Mouse (Mus musculus) layer of hippocampus, postnatal 25 days (tissue): ENCODE measurements around the gene B4galt1. TPM values are rescaled to one million over a fixed set of nuclear protein-coding genes. Genes with fewer than 3 reads are reported as not detected.

Experiments
- DNase-seq, 2 experiments: peaks; one replicate each; pipeline ENCODE4 v3.0.0; 2022; ENCODE audit warnings: mixed read lengths in 2 of 2, low spot score in 1 of 2; ENCODE audit errors: extremely low spot score in 1 of 2
- total RNA-seq, 2 experiments: library from RNA; stranded (reverse); gene quantifications; 2 replicates each; pipeline ENCODE4 v1.2.3; 2021

B4galt1 gene
- total RNA-seq, 2 experiments from 2014 or later: 6.7 to 8.3 TPM

DNA sequence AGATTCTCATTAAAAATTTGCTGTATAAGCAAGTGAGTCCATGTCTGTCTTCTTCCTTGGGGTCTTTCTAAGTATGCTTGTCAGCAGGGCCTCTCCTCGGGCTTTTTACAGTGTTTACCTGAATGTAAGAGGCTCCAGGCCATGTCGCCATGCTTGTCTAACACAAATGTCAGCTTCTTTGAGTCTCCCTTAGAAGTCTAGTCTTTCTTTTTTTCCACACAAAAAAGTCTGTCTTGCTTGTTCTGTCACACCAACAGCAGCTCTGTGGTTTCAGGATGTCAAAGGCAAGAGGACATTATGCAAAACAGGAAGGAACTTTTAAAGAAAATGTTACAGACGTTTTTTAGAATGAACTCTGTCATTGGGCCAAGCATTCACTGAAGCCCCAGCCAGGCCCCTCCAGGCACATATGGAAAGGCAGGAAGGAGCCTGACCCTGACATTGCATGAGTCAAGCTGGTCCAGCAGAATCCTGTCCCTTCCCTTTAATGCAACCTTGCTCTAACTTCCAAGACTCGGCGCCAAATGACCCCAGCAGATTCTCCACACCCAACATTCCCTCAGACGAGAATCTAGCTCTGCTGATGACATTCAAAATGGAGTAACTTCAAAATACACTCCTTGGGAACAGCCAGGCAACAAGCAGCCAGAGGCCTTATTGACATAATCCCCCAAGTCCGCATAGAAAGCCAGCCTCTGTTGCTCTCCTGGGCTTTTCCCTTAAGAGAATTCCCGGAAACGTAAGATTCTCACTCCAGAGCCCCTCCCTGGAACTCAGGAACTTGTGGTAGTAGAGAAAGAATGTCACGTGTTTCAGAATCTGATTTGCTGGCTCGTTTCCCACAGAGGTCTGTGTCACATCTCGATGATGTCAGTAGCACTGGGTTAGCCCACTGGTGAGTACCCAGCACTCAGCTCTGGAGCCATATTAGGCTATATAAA is 8.7 kb downstream of the B4galt1 start:
- no peak for DNase-seq

DNA sequence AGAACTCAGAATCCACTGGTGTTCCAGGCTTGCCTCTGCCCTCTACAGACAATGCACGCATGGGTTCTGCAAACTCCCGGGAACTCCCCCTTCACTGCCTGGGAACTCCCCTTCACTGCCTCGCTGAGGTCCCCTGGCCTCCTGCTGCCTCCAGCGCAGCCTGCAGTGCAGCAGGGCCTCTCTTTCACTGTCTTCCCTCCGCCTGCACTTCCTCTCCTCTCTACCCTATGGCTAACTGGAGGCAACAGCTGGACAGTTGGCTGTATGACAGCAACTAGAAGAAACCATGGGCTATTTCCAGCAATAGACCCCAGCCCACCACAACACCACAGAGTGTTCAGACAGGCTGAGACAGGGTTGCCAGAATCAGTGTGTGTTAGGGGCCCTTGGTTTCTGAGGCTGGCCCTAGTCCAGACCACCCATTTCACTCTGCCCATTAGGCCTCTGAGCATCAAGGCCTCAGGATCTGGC is 9.5 kb downstream of the B4galt1 start:
- no peak for DNase-seq

DNA sequence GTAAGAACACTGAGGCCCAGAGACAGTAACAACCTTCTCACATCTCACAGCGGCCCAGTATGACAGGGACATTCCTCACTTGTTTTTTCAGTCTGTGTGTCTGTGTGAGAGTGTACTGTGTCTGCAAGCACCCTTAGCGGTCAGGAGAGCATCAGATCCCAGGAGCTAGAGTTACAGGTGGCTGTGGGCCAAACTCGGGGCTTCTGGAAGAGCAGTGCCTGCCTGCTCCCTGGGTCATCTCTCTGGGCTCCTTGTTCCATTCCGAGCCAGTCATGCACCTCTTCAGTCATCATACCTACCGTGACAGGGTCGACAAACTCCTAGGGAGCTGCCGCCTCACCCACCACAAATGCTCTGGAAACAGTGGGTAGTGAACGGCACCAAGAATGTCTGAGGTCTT is 10.1 kb downstream of the B4galt1 start:
- no peak for DNase-seq

DNA sequence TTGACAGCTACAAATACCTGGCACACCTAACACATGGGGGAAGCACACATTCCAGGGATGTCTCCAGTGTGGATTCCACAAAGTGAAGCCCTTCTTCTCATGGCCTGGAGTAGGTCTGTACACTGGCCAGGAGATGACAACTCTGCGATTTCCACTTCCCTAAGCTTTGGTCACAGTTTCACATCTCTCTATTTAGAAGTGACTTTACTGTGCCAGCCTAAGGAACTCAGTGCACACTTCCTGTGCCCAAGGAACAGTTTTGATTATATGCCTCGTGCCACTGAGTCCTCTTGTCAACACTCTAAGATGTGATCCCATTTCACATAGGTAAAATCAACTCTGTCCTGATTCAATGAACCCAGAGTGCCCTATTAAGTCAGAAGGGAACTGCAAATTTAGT is 13.4 kb downstream of the B4galt1 start:
- no peak for DNase-seq

DNA sequence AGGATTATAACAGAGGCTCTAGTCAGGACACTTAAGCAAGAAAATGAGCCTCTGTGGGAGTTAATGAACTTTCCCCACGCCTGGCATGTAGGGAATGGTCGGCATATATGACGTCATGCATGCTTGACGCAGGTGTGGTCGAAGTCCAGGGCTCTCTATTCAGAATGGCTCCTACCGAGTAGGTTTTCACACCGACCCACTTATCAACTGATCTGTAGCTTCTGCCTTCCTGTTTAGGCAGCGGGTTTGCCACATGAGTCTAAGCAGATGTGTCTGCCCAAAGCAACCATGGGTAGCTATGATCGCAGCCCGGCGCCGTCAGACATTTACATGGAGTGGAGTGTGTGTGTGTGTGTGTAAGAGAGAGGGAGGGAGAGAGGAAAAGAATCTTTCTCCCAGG is 14.6 kb downstream of the B4galt1 start:
- DNase-seq: no peak

DNA sequence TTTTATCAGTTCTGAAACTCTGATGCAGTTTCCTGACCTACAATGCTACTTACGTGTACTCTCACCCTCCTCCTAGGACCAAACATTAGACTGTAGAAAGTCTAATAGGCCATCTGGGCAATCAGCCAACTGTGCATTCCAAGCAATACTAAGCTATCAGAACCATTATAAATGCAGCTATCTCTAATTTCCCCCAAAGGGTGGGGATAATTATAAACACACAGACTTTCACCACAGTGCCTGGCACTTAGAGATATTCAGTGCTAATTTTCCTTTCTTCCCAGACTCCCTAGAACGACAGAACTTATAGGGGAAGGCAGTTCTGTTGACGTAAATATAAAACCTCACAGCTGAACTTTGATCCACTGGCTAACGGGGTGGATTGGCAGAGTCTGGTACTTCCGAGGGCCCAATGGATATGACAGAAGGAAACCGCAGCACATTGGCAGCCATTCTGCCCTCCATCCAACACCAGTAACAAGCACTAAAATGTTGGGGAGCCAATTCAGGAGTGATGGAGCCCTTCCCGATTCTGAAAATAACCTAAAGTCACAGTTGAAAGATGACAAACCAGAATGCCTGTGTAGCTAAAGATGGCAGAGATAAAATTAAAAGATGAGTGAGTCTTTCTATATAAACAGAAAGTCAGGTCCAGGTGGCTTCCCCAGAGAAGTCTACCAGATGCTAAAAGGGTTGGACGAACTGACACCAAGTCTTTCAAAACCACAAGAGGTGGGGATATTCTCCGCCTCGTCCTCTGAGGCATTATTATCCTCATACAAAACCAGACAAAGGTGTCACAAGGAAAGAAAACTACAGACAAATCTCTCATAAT is 16.1 kb downstream of the B4galt1 start:
- DNase-seq: no peak

DNA sequence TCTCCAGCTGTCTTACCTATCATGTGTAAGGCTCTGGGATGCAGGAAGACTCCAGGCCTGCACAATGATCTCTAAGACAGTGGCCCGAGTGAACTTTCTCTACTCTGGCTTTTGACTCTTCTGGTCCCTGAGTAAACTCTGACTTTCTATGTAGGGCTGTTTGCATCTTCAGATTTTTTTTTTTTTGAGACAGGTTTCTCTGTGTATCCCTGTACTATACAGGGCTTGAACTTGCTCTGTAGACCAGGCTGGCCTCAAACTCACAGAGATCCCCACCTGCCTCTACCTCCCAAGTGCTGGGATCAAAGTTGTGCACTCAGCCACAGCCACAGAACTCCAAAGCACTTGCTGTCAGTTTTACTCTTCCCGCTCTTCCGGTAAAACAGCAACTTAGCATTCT is 16.8 kb downstream of the B4galt1 start:
- DNase-seq: no peak

DNA sequence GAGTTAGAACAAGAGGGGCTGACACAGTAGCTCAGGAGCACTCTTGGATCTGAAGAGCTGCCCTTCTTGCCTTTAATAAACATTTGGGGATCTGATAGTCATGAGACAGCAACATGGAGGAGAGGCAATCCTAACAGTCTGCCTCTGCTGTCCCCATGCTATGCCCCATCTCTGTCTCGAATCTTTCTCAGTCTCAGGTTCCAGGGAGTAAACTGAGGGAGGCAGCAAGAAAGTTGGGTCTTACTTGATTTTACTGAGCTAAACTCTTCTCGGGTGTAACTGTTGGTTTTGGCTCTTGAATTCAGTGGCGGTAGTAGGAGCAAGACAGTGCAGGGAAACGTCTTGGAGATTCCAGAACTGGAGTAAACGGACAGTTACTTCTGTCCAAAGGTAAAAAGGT is 18.9 kb downstream of the B4galt1 start:
- no peak for DNase-seq

DNA sequence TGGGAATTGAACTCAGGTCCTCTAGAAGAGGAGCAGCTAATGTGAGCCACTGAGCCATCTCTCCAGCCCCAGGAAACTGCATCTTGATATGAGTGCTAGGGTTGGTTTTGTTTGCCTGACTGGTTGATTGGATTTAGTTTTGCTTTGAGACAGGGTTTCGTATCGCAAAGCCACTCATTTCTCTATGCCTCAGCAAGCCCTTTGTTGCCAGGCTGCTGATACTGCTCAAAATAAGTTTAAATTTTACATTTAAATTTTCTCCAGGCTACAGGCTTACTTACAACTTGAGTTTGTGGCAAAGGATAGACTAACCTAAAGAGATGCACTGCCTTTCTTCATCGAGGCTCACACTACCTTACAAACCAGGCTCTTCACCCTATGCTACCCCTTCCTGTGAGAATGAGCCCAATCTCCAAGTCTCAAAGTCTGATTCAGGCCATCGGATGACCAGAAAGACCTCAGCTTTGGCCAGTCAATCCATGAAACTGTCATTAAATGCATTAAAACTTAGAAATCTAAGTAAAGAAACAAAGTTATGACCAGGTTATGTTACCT is 19.5 kb downstream of the B4galt1 start:
- no peak for DNase-seq

DNA sequence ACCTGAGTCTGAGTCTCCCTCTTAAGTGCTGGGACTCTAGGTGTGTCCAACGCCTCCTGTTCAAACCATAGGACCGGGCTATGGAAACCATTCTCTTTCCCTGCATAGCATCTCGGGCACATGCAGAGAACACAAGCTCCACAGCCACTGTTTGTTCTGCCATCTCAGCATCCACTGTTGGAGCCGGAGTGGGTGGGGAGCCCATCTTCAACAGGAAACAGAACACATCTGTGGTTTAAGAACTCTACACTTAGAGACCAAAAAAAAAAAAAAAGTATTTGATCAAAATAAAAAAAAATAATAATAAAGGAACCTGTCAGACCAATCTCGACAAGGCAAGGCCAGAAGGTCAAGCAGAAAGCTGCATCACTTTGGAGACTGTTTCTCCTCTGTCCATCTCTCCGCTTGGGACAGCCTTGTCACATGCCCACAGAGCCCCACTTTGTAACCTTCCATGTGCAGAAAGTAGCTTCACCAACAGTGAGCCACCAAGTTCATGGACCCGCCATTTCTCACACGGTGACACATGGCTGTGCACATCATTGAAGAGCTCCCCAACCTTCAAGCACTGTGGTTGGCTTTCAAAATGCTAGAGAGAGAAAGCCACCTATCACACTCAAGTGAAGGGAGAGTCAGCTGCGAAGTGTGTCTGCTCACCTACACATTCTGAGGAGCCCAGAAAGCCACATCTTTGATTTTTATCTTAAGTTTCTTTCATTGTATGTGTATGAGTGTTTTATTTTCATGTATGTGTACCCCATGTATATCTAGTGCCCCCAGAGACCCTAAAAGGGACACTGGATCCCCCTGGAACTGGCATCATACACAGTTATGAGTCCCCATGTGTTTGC is 20.2 kb downstream of the B4galt1 start:
- no peak for DNase-seq

DNA sequence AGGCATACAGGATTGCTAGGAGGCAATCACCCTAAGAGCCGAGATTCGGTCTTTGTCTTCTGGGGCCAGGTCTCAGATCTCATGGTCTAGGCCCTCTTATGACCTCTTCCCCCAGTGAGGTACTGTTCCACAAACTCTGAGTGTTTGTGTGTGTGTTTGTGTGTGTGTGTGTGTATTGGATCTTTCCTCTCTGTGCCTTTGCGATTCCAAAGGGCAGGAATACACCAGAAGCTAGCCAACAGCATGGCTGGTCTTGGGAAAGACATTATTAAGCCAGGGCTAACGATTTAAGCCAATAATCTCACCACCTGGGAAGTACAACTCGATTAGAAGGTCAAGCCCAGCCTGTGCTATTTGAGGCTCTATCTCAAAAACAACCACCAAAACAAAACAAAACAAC is 23.3 kb downstream of the B4galt1 start:
- DNase-seq: no peak

DNA sequence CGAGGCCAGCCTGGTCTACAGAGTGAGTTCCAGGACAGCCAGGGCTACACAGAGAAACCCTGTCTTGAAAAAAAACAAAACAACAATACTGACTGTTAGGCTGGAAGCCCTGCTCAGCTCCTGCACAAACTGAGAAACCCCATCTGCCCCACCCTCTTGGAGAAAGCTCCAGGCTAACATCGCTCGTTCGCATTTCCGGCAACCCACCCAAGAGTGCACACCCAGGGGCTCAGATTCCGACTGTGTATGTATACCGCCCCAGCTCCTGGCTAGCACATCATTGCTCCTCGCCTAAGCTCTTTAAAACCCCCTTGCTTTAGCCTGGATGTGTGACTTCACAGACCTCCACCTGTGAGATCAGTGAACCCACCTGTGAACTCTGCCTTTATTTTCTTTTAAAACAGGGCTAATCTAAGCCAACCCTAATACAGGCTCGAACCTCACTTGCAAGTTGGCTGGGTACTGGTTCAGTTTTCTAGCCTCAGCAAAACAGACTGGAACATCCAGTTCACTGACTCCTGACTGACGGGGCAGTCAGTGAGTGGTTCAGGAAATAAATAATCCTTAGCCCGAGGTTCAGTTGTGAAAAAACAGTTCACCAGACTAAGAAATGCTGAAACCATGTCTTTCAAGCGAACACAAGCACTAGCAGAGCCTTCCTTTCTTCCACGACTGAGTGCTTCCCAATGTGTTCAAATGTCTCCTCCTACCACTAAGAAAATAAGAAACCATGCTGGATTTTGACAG is 24.0 kb downstream of the B4galt1 start:
- DNase-seq: no peak

DNA sequence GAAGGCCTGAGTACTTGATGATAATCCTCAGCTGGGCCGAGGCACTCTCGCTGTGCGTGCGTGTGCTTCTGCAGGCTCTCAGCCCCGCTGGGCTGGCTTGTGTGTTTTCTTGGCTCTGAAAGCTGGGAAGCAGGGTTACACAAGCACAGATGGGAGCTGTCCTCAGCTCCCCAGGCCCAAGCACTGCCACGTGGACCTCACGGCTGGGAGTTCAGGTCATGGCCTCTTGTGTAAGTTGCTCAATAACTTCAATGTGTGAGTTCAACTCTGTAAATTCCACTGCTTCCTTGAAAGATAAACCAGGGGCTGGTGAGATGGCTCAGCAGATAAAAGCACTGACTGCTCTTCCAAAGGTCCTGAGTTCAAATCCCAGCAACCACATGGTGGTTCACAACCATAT is 24.9 kb downstream of the B4galt1 start:
- DNase-seq: no peak

DNA sequence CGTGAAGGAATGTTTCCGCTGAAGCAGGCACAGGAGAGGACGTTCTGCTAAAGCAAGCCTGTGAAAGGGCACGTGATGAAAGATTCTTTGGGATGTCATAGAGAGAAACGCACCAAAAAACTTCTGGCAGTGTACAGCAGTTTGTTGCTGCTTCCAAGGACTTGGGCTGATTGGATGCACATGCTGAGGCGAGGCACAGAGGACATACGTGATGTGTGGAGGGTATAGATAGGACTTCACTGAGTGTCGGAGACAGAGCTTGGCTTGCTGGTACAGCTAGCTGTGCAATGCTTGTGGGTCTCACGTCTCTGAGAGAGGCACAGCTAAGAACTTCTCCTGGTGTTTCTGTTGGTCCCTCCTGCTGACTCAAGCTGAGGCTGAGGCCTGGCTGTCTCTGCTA is 25.9 kb downstream of the B4galt1 start:
- DNase-seq: no peak

DNA sequence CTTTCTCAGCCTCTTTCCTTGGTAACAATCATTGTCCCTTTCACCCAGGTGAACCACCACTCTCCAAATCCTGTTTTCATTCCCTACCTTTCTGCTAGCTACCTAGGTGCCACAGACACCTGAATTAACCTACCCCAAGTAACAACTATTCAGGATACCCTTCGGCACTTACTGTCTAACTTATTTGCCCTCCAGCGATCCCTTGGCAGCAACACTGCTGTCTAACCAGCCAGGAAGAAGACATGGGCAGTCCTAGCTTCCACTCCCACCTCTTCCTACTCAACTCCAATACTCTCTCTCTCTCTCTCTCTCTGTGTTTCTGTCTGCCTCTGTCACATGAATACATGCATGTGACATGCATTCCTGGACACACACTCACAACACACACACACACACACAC is 27.0 kb downstream of the B4galt1 start:
- no peak for DNase-seq

DNA sequence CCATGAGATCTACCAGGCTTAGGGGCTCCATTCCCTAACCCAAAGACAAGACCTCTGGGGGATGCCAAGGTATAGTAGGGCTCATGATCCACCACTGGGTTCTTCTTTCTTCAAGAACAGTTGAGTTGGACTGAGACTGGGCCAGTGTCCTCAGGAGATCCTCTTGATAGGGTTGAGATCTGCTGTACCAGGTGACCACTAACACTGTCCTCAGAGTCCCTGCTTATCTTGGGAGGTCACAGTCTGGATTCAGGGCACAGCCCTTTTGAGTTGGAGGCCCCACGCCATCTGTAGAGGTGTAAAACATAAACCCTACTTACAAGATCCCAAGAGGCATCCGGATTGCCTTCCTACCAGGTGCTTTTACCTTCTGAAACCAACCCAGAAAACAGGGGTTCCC is 27.8 kb downstream of the B4galt1 start:
- DNase-seq: no peak

DNA sequence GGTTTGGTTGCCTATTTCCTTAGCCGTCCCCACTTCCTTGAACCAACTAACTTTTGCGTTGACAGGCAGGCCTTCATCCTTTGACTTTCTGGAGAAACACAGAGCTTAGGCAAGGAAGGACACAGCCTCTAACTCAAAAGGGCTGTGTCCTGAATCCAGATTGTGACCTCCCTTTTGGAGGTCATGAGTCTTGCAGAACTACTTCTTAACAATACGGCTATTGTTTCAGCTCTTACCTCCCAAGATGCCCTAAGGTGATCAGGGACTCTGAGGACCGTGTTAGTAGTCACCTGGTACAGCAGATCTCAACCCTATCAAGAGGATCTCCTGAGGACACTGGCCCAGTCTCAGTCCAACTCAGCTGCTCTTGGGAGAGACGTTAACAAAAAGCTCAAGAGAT is 28.7 kb downstream of the B4galt1 start:
- no peak for DNase-seq

DNA sequence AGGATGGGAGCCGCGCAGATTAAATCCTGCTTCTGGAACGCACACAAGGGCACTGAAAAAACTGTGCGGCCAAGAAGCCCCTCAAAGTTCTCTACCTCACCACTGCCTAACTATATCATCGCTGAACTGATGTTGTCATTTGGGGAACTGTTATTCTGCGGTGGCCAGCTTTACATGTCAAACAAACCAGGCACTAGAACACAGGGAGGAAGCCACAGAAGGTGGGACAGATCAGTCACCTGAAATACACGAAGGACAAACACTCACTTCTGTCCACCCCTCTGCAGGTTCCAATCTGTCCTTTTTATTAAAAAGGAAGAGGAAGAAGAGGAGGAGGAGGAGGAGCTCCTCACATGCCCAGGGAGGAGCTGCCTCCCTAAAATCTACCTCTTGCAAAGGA is 29.3 kb downstream of the B4galt1 start:
- no peak for DNase-seq

DNA sequence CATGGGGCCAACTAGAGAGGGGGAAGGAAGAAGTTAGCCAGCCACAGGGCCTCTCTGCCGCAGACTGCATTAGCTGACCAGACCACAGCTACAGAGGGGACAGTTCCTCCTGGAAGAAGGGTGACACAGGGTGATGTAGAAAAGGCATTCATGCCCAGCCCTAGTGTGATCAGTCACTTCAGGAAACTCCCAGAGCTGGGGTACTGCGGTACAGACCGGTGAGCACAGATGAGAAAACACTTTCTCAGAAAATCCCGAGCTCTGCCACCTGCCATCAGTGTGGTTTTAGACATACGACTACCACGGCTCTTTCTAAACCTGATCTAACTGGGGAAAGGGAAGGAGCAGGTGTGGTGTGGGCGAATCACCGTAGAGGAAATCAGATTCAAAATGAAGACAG is 30.1 kb downstream of the B4galt1 start:
- DNase-seq: no peak

DNA sequence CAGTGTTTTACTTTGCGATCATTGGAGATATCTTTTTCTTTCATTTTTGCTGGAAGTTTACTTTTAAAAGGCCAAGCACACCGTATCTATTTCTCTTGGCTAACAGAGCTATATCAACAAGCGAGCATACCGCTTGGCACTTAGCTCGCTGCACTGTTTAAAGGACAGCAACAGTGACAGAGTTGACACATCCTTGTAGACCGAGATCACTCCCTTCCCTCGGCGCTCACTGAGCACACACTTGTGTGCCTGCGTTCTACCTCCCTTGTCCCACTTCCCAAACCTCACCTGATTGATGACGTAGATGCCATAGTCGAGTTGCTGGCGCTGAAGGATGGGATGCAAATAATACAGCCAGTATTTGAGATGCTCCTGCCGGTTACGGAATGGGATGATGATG is 30.7 kb downstream of the B4galt1 start:
- DNase-seq: no peak
